Mouse (Mus musculus): Measurements from ENCODE around the gene Pnlip.

- TF ChIP-seq TAL1 (IDR thresholded peaks at IDR 0.05; ENCODE audit: low read length): no peak
- no peak for TF ChIP-seq POLR2A (IDR thresholded peaks at IDR 0.05; ENCODE audit: control insufficient read depth in 1 of 2, insufficient read depth in 1 of 2, low read depth in 1 of 2, low read length in 2 of 2, poor library complexity in 1 of 2)
- no peak for TF ChIP-seq CTCF (IDR thresholded peaks at IDR 0.05 in 2 of 3, conservative IDR thresholded peaks at IDR 0.05 in 1 of 3; ENCODE audit: control insufficient read depth in 1 of 3, insufficient read depth in 1 of 3, low read depth in 2 of 3, low read length in 3 of 3, poor library complexity in 1 of 3, severe bottlenecking in 1 of 3)
- TF ChIP-seq SMC3 (IDR thresholded peaks at IDR 0.05; ENCODE audit: low read depth, low read length): no peak
- no peak for TF ChIP-seq BHLHE40 (IDR thresholded peaks at IDR 0.05; ENCODE audit: borderline replicate concordance, low read depth, low read length)
- TF ChIP-seq USF1 (IDR thresholded peaks at IDR 0.05; ENCODE audit: low read depth, low read length): no peak
- TF ChIP-seq ELF1 (IDR thresholded peaks at IDR 0.05; ENCODE audit: low read depth, low read length): no peak
- TF ChIP-seq TBP (IDR thresholded peaks at IDR 0.05; ENCODE audit: low read depth, low read length): no peak
- TF ChIP-seq POLR2AphosphoS5 (IDR thresholded peaks at IDR 0.05; ENCODE audit: borderline replicate concordance, low read depth, low read length): no peak
- TF ChIP-seq ZC3H11A (IDR thresholded peaks at IDR 0.05; ENCODE audit: low read depth, low read length): no peak
- TF ChIP-seq MEF2A (IDR thresholded peaks at IDR 0.05; ENCODE audit: extremely low read depth, insufficient replicate concordance, low read depth, low read length, poor library complexity, severe bottlenecking): no peak
- no peak for TF ChIP-seq TCF12 (IDR thresholded peaks at IDR 0.05; ENCODE audit: low read depth, low read length)
Observed at GRCm38 (mm10) chr19:58704556-58704955, 52.3 kb downstream of the Pnlip start.
